Mouse (Mus musculus) heart, adult 2 months (tissue): ENCODE data around the gene Stk11.

Experiments
- CTCF ChIP-seq: fragments of 200-600 bp; IDR thresholded peaks from 2 replicates; pipeline ENCODE4 v1.8.1; 2022; ENCODE audit warnings: antibody characterized with exemption, mild to moderate bottlenecking, moderate library complexity
- EP300 ChIP-seq: fragments of 200-500 bp; IDR thresholded peaks from 2 replicates; pipeline ENCODE4 v1.6.1; 2011; ENCODE audit warnings: low read depth, low read length, control low read depth; ENCODE audit not compliant: insufficient read depth
- POLR2A ChIP-seq: fragments of 200-500 bp; IDR thresholded peaks from 2 replicates; pipeline ENCODE4 v1.6.1; 2011; ENCODE audit warnings: mild to moderate bottlenecking, low read depth, low read length, control low read depth; ENCODE audit not compliant: insufficient read depth

GRCm38 (mm10) chr10:80153713-80154112 lies 38.1 kb downstream of the Stk11 start:
- no peak for TF ChIP-seq CTCF
- no peak for TF ChIP-seq POLR2A
- no peak for TF ChIP-seq EP300
